Mouse (Mus musculus) G1E (cell line): ENCODE results near the gene Terb2. TPM values are rescaled to one million over a fixed set of nuclear protein-coding genes. Genes with fewer than 3 reads are reported as not detected.

Experiments used
- ATAC-seq: 2 replicates; pipeline ENCODE4 v1.8.0; 2016; ENCODE audit warnings: mild to moderate bottlenecking; ENCODE audit not compliant: insufficient number of reproducible peaks, poor library complexity, low FRiP score, severe bottlenecking; ENCODE audit errors: extremely low read depth
- DNase-seq: peaks from one replicate; pipeline ENCODE4 v3.0.0; 2012; ENCODE audit warnings: low spot score
- H3K27me3 ChIP-seq: 2 replicates; pipeline ENCODE4 v1.6.1; 2012; ENCODE audit warnings: mild to moderate bottlenecking, low read length, inconsistent platforms; ENCODE audit not compliant: insufficient read depth
- H3K36me3 ChIP-seq: replicated peaks from 2 replicates; pipeline ENCODE3; 2012; ENCODE audit warnings: mild to moderate bottlenecking, inconsistent platforms
- H3K4me1 ChIP-seq: 2 replicates; pipeline ENCODE4 v1.6.1; 2012; ENCODE audit warnings: low read depth, low read length, inconsistent platforms, mixed read lengths; ENCODE audit not compliant: insufficient read depth
- H3K4me3 ChIP-seq: 2 replicates; pipeline ENCODE4 v1.5.1; 2012; ENCODE audit warnings: low read depth, mild to moderate bottlenecking, inconsistent platforms, low read length, moderate library complexity, mixed read lengths
- H3K9me3 ChIP-seq: replicated peaks from 2 replicates; pipeline ENCODE4 v1.6.1; 2012; ENCODE audit warnings: inconsistent platforms
- CTCF ChIP-seq: IDR thresholded peaks from 2 replicates; pipeline ENCODE4 v1.5.1; 2012; ENCODE audit warnings: low read depth, low read length, inconsistent platforms, mixed read lengths
- GATA1 ChIP-seq: IDR thresholded peaks from 2 replicates; pipeline ENCODE4 v1.6.1; 2012; ENCODE audit warnings: borderline replicate concordance, low read length, inconsistent platforms, mixed read lengths
- GATA2 ChIP-seq: IDR thresholded peaks from 2 replicates; pipeline ENCODE4 v1.6.1; 2012; ENCODE audit warnings: low read depth, low read length, inconsistent platforms, borderline replicate concordance
- POLR2AphosphoS5 ChIP-seq: IDR thresholded peaks from 2 replicates; pipeline ENCODE4 v1.6.1; 2012; ENCODE audit warnings: low read depth, low read length, inconsistent platforms; ENCODE audit not compliant: insufficient replicate concordance
- TAL1 ChIP-seq: conservative IDR thresholded peaks from 2 replicates; pipeline ENCODE4 v1.6.1; 2012; ENCODE audit warnings: low read depth, low read length, inconsistent platforms, mixed read lengths
- polyA plus RNA-seq: library from polyadenylated mRNA; stranded (reverse); fragments of >175 nt; gene quantifications from 2 replicates; pipeline ENCODE4 v1.2.3, GENCODE M21; 2012
- total RNA-seq, 2 experiments: library from RNA; stranded (forward) in 1 of 2; stranded (reverse) in 1 of 2; fragments of 200-1000 nt in 1 of 2; fragments of >200 nt in 1 of 2; fragmentation: Nextera tagmentation in 1 of 2; gene quantifications; 2 replicates each; pipeline ENCODE4 v1.2.3; 2014 to 2017

Terb2 gene
- total and polyA plus RNA-seq, 3 experiments = not detected

- Histone ChIP-seq H3K4me1 (peaks cover 47% of the 10 kb centered on the region), H3K27me3 (no peaks in the 10 kb centered on the region), H3K9me3 (peaks cover 3% of the 10 kb centered on the region), H3K4me3 (no peak overlapping the region), H3K36me3 (no peaks in the 10 kb centered on the region)
- no peak for TF ChIP-seq GATA1
- no peak for TF ChIP-seq TAL1
- TF ChIP-seq GATA2 = no peak
- TF ChIP-seq POLR2AphosphoS5 = no peak
- TF ChIP-seq CTCF = no peak
- ATAC-seq = peak; percentile 36
- DNase-seq = no peak
Observed at GRCm38 (mm10) chr2:122221378-122221777, 35.3 kb downstream of the Terb2 start.

- DNase-seq = no peak
Observed at GRCm38 (mm10) chr2:122221798-122222197, 35.7 kb downstream of the Terb2 start.

GRCm38 (mm10) chr2:122222272-122222671 is 36.2 kb downstream of the Terb2 start:
- no peaks in the 10 kb centered on the region for H3K9me3 ChIP-seq
- peaks cover 54% of the 10 kb centered on the region for H3K4me1 ChIP-seq
- DNase-seq (no peak), ATAC-seq (peak; percentile 62)
- TF ChIP-seq POLR2AphosphoS5 (no peak), CTCF (no peak), GATA1 (no peak), TAL1 (no peak), GATA2 (no peak)
- H3K27me3 ChIP-seq = no peaks in the 10 kb centered on the region
- no peak overlapping the region; the same call in 1 of the 2 replicates for H3K4me3 ChIP-seq
- H3K36me3 ChIP-seq = no peaks in the 10 kb centered on the region

More at GRCm38 (mm10) chr2:122221798-122222197, 35.7 kb downstream of the Terb2 start:
- Histone ChIP-seq H3K4me1 (peaks cover 50% of the 10 kb centered on the region), H3K36me3 (no peaks in the 10 kb centered on the region), H3K4me3 (peak overlapping the region; percentile 48; the same call in 1 of the 2 replicates), H3K27me3 (no peaks in the 10 kb centered on the region), H3K9me3 (no peaks in the 10 kb centered on the region)
- TF ChIP-seq TAL1 (no peak), CTCF (no peak), POLR2AphosphoS5 (no peak), GATA1 (no peak), GATA2 (no peak)
- peak; percentile 58 for ATAC-seq

- Histone ChIP-seq H3K4me3 (no peak overlapping the region), H3K4me1 (peaks cover 51% of the 10 kb centered on the region)
- ATAC-seq = no peak
Observed at GRCm38 (mm10) chr2:122223654-122224053, 37.6 kb downstream of the Terb2 start.

GRCm38 (mm10) chr2:122230395-122230794 is 44.3 kb downstream of the Terb2 start:
- H3K36me3 ChIP-seq = no peaks in the 10 kb centered on the region

More at GRCm38 (mm10) chr2:122223654-122224053, 37.6 kb downstream of the Terb2 start:
- no peak for TF ChIP-seq GATA1
- no peak for TF ChIP-seq POLR2AphosphoS5
- no peak for TF ChIP-seq TAL1
- TF ChIP-seq CTCF = no peak
- TF ChIP-seq GATA2 = no peak
- Histone ChIP-seq H3K36me3 (no peaks in the 10 kb centered on the region), H3K9me3 (no peaks in the 10 kb centered on the region), H3K27me3 (no peaks in the 10 kb centered on the region)
- no peak for DNase-seq

GRCm38 (mm10) chr2:122231616-122232015 is 45.5 kb downstream of the Terb2 start:
- peaks cover 57% of the 10 kb centered on the region for H3K4me1 ChIP-seq
- no peak for TF ChIP-seq CTCF
- TF ChIP-seq POLR2AphosphoS5 = no peak
- TF ChIP-seq GATA2 = no peak
- no peak for TF ChIP-seq GATA1
- no peak for TF ChIP-seq TAL1
- H3K4me3 ChIP-seq = no peak overlapping the region
- peaks cover 7% of the 10 kb centered on the region for H3K36me3 ChIP-seq
- no peaks in the 10 kb centered on the region for H3K27me3 ChIP-seq
- DNase-seq (no peak), ATAC-seq (no peak)
- no peaks in the 10 kb centered on the region for H3K9me3 ChIP-seq

More at GRCm38 (mm10) chr2:122230395-122230794, 44.3 kb downstream of the Terb2 start:
- DNase-seq (no peak), ATAC-seq (no peak)
- TF ChIP-seq TAL1 = no peak
- no peak for TF ChIP-seq GATA1
- TF ChIP-seq GATA2 = no peak
- TF ChIP-seq CTCF = no peak
- TF ChIP-seq POLR2AphosphoS5 = no peak
- no peaks in the 10 kb centered on the region for H3K27me3 ChIP-seq
- H3K9me3 ChIP-seq = no peaks in the 10 kb centered on the region
- H3K4me1 ChIP-seq = peaks cover 53% of the 10 kb centered on the region
- H3K4me3 ChIP-seq = no peak overlapping the region
